In the genomic region with DNA sequence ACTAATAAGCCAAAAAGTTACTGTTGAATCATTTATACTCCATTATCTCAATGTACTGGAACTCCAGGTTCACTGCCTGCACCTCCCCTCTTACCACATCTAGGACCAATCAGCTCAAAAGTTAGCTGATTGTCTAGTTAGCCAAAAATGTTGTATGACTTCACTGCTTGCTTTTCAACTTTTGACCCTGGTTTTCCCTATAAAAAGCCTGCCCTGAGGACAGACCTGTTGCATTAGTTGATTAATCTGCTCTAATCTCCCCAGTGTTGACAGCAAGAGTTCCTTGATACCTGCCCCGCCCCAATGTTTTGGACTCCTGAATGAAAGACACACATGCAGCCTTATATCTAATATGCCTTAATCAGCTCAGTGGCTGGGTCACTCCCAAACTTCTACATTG, we compare ENCODE assay signal across 31 mouse cellular contexts. TPM values are rescaled to one million over a fixed set of nuclear protein-coding genes. Genes with fewer than 3 reads are reported as not detected.
A peak's percentile ranks its signal among the peaks of the same experiment; 100 is the strongest.
DNase-seq lines count a peak whose midpoint lies in the region; ATAC-seq and TF ChIP-seq lines count a peak whose summit lies in the region.
"Had no signal": no experiment of that assay in that cellular context is flagged by ENCODE, and none has a peak within 500 bp of the region (broad histone marks: within the 10 kb centered on the region; RNA-seq: fewer than 3 reads in every experiment).

No protein-coding gene starts in this region.

- TF ChIP-seq POLR2A in liver, adult 2 months (IDR thresholded peaks at IDR 0.05; ENCODE audit: extremely low read depth, insufficient read depth, low read length): no peak

- H3K9ac ChIP-seq in embryonic facial prominence, embryonic 14.5 days (ENCODE audit: low read depth, low read length): no peak overlapping the region
- no peak overlapping the region for H3K9ac ChIP-seq in liver, adult 2 months (ENCODE audit: low read depth, low read length)
- H3K9ac ChIP-seq: embryonic facial prominence, embryonic 13.5 days; forebrain, embryonic 13.5 days; hindbrain, embryonic 12.5 days; hindbrain, embryonic 15.5 days; intestine, embryonic 15.5 days had no signal

- ATAC-seq in embryonic facial prominence, embryonic 14.5 days (ENCODE audit: low read depth): no peak
- ATAC-seq: forebrain, embryonic 13.5 days; forebrain, embryonic 16.5 days; intestine, embryonic 15.5 days had no signal

- H3K27me3 ChIP-seq in embryonic facial prominence, embryonic 14.5 days (replicated peaks; ENCODE audit: control insufficient read depth, insufficient read depth, low read length): no peaks in the 10 kb centered on the region
- H3K27me3 ChIP-seq in embryonic facial prominence, embryonic 10.5 days (replicated peaks; ENCODE audit: low read depth, poor library complexity, severe bottlenecking): no peaks in the 10 kb centered on the region
- H3K27me3 ChIP-seq in liver, adult 2 months (ENCODE audit: control insufficient read depth, insufficient read depth, low read length): no peaks in the 10 kb centered on the region
- H3K27me3 ChIP-seq: CH12.LX; embryonic facial prominence, embryonic 13.5 days; forebrain, embryonic 13.5 days; hindbrain, embryonic 12.5 days; hindbrain, embryonic 15.5 days; intestine, embryonic 15.5 days had no signal

- no peaks in the 10 kb centered on the region for H3K36me3 ChIP-seq in embryonic facial prominence, embryonic 14.5 days (ENCODE audit: control insufficient read depth, insufficient read depth, low read length)
- no peaks in the 10 kb centered on the region for H3K36me3 ChIP-seq in embryonic facial prominence, embryonic 10.5 days (replicated peaks)
- H3K36me3 ChIP-seq in liver, adult 2 months (ENCODE audit: control insufficient read depth, insufficient read depth, low read length): no peaks in the 10 kb centered on the region
- H3K36me3 ChIP-seq: embryonic facial prominence, embryonic 13.5 days; forebrain, embryonic 10.5 days; G1E; hindbrain, embryonic 12.5 days; hindbrain, embryonic 15.5 days; intestine, embryonic 15.5 days had no signal

- 78% methylated on average over 1 of the region's 1 CpGs for WGBS in embryonic facial prominence, embryonic 14.5 days
- WGBS in embryonic facial prominence, embryonic 10.5 days: 90% methylated on average over 1 of the region's 1 CpGs
- WGBS in liver, adult 2 months: 86% methylated on average over 1 of the region's 1 CpGs

- H3K4me1 ChIP-seq in embryonic facial prominence, embryonic 14.5 days (ENCODE audit: control insufficient read depth, insufficient read depth, low read length): no peaks in the 10 kb centered on the region
- H3K4me1 ChIP-seq in embryonic facial prominence, embryonic 10.5 days: no peaks in the 10 kb centered on the region
- H3K4me1 ChIP-seq in liver, adult 2 months (ENCODE audit: control insufficient read depth, insufficient read depth, low read length): no peaks in the 10 kb centered on the region
- H3K4me1 ChIP-seq: embryonic facial prominence, embryonic 13.5 days; forebrain, embryonic 13.5 days; hindbrain, embryonic 12.5 days; hindbrain, embryonic 15.5 days; intestine, embryonic 15.5 days had no signal

- no peak overlapping the region for H3K4me3 ChIP-seq in embryonic facial prominence, embryonic 14.5 days (ENCODE audit: low read depth, low read length)
- no peak overlapping the region for H3K4me3 ChIP-seq in embryonic facial prominence, embryonic 10.5 days
- H3K4me3 ChIP-seq in liver, adult 2 months (ENCODE audit: insufficient read depth, low read depth, low read length): no peak overlapping the region
- H3K4me3 ChIP-seq: embryonic facial prominence, embryonic 13.5 days; forebrain, embryonic 10.5 days; forebrain, embryonic 13.5 days; hindbrain, embryonic 12.5 days; hindbrain, embryonic 15.5 days; intestine, embryonic 15.5 days had no signal

- H3K27ac ChIP-seq in embryonic facial prominence, embryonic 14.5 days (replicated peaks; ENCODE audit: low read depth, low read length): no peak overlapping the region
- H3K27ac ChIP-seq in embryonic facial prominence, embryonic 10.5 days (replicated peaks): no peak overlapping the region
- no peak overlapping the region for H3K27ac ChIP-seq in liver, adult 2 months (replicated peaks; ENCODE audit: insufficient read depth, low read depth, low read length)
- H3K27ac ChIP-seq: embryonic facial prominence, embryonic 13.5 days; forebrain, embryonic 10.5 days; forebrain, embryonic 13.5 days; hindbrain, embryonic 12.5 days; hindbrain, embryonic 15.5 days; intestine, embryonic 15.5 days had no signal

- 0 out of 2 replicates have a peak, but pooled peaks cover 3% of the 10 kb centered on the region for H3K9me3 ChIP-seq in embryonic facial prominence, embryonic 14.5 days (ENCODE audit: control insufficient read depth, low read length)
- no peaks in the 10 kb centered on the region for H3K9me3 ChIP-seq in embryonic facial prominence, embryonic 10.5 days
- H3K9me3 ChIP-seq: forebrain, embryonic 10.5 days; G1E; hindbrain, embryonic 15.5 days; intestine, embryonic 15.5 days had no signal

- no peak for TF ChIP-seq CTCF in liver, adult 2 months (IDR thresholded peaks at IDR 0.05; ENCODE audit: low read depth, low read length)

- no peak overlapping the region for H3K4me2 ChIP-seq in embryonic facial prominence, embryonic 14.5 days (ENCODE audit: low read depth, low read length)
- H3K4me2 ChIP-seq: embryonic facial prominence, embryonic 13.5 days; forebrain, embryonic 13.5 days; hindbrain, embryonic 12.5 days; hindbrain, embryonic 15.5 days; intestine, embryonic 15.5 days had no signal

- no peaks in the 10 kb centered on the region for H3K79me2 ChIP-seq in liver, adult 2 months (ENCODE audit: control insufficient read depth, insufficient read depth, low read length)

- DNase-seq in embryonic facial prominence, embryonic 14.5 days (ENCODE audit: low spot score): peak; percentile 16
- DNase-seq in embryonic facial prominence, embryonic 10.5 days (ENCODE audit: low spot score): no peak
- peak; percentile 75 for DNase-seq in liver, adult 2 months (ENCODE audit: extremely low read depth, low read depth, low spot score)
- no peak for DNase-seq in liver
- DNase-seq in testis, postnatal 10 days (ENCODE audit: low spot score): peak; percentile 29
- no peak for DNase-seq in kidney, adult 18-20 months
- DNase-seq: adrenal gland, adult 2 months; adrenal gland, postnatal 14 days; B cell, adult 2 months; cerebellum, adult 11 months; cerebellum, adult 2 months; cerebellum, adult 9-11 months; cerebellum, postnatal 25 days; gastrocnemius, postnatal 10 days; gastrocnemius, postnatal 36 days had no signal

RNA-seq across cellular contexts. Expression of gene Wfdc21, which starts 15.6 kb away (rescaled TPM):
- 1.1 and 1.4 TPM in 2 replicates for polyA plus RNA-seq in embryonic facial prominence, embryonic 14.5 days (2014; fragmentation: Nextera tagmentation; extraction: Ambion mirVana)
- polyA plus RNA-seq in embryonic facial prominence, embryonic 10.5 days (2016; fragmentation: Nextera tagmentation; extraction: Ambion mirVana): not detected in 2 replicates
- total RNA-seq in liver, adult 2 months (2014; rRNA removed): 1,058 and 3,004 TPM in 2 replicates
- polyA plus RNA-seq in liver, adult 2 months (2012; rRNA removed): 2,463 and 2,494 TPM in 2 replicates
- total RNA-seq: G1E; gastrocnemius, postnatal 10 days; gastrocnemius, postnatal 36 days; heart, postnatal 25 days had no signal
- polyA plus RNA-seq: embryonic facial prominence, embryonic 13.5 days; forebrain, embryonic 10.5 days; forebrain, embryonic 13.5 days; forebrain, embryonic 16.5 days; G1E; heart, embryonic 14.5 days; hindbrain, embryonic 12.5 days; hindbrain, embryonic 15.5 days; intestine, embryonic 15.5 days had no signal

RNA-seq across cellular contexts. Expression of gene Wfdc18, which starts 22.3 kb away (rescaled TPM):
- polyA plus RNA-seq in embryonic facial prominence, embryonic 14.5 days (2014; fragmentation: Nextera tagmentation; extraction: Ambion mirVana): 9.5 and 19.0 TPM in 2 replicates
- polyA plus RNA-seq in embryonic facial prominence, embryonic 10.5 days (2016; fragmentation: Nextera tagmentation; extraction: Ambion mirVana): not detected in 2 replicates
- total RNA-seq in liver, adult 2 months (2014; rRNA removed): not detected in 2 replicates
- polyA plus RNA-seq in liver, adult 2 months (2012; rRNA removed): not detected in 2 replicates
- total RNA-seq: adrenal gland, adult 2 months; adrenal gland, postnatal 14 days; adrenal gland, postnatal 4 days; CH12.LX; common myeloid progenitor, adult 5-6 weeks; G1E; gastrocnemius, adult 18-20 months; gastrocnemius, postnatal 10 days; gastrocnemius, postnatal 36 days; granulocyte monocyte progenitor cell, adult 5-6 weeks; heart, adult 8-10 months; heart, postnatal 25 days had no signal
- polyA plus RNA-seq: adrenal gland, adult 2 months; embryonic facial prominence, embryonic 13.5 days; forebrain, embryonic 10.5 days; forebrain, embryonic 13.5 days; forebrain, embryonic 16.5 days; G1E; hindbrain, embryonic 12.5 days; hindbrain, embryonic 15.5 days had no signal

RNA-seq across cellular contexts. Expression of gene Heatr6, which starts 22.4 kb away (rescaled TPM):
- polyA plus RNA-seq in embryonic facial prominence, embryonic 14.5 days (2014; fragmentation: Nextera tagmentation; extraction: Ambion mirVana): 19.2 and 26.1 TPM in 2 replicates
- 26.2 and 27.0 TPM in 2 replicates for polyA plus RNA-seq in embryonic facial prominence, embryonic 10.5 days (2016; fragmentation: Nextera tagmentation; extraction: Ambion mirVana)
- 6.5 and 8.9 TPM in 2 replicates for total RNA-seq in liver, adult 2 months (2014; rRNA removed)
- 9.7 and 9.8 TPM in 2 replicates for polyA plus RNA-seq in liver, adult 2 months (2012; rRNA removed)

RNA-seq across cellular contexts. Expression of gene Wfdc17, which starts 27.3 kb away (rescaled TPM):
- polyA plus RNA-seq in embryonic facial prominence, embryonic 14.5 days (2014; fragmentation: Nextera tagmentation; extraction: Ambion mirVana): 1.3 and 4.9 TPM in 2 replicates
- polyA plus RNA-seq in embryonic facial prominence, embryonic 10.5 days (2016; fragmentation: Nextera tagmentation; extraction: Ambion mirVana): 0.41 and 0.51 TPM in 2 replicates
- 40.9 and 46.0 TPM in 2 replicates for total RNA-seq in liver, adult 2 months (2014; rRNA removed)
- polyA plus RNA-seq in liver, adult 2 months (2012; rRNA removed): 8.0 and 19.9 TPM in 2 replicates
- total RNA-seq: CH12.LX; G1E; granulocyte monocyte progenitor cell, adult 5-6 weeks had no signal
- polyA plus RNA-seq: forebrain, embryonic 10.5 days; forebrain, embryonic 13.5 days; forebrain, embryonic 16.5 days; G1E had no signal

Comparison
In these comparisons a context has a peak if more than half of its experiments do, and no peak if none do; other contexts are left out.
1. DNase-seq: peak in embryonic facial prominence, embryonic 14.5 days (single experiment), liver, adult 2 months (single experiment) and testis, postnatal 10 days (single experiment); none in embryonic facial prominence, embryonic 10.5 days (single experiment), liver (single experiment) and kidney, adult 18-20 months (single experiment).
2. RNA of gene Wfdc21, which starts 15.6 kb away (polyA plus RNA-seq): 2,463 to 2,494 TPM in liver, adult 2 months; 1.1 to 1.4 TPM in embryonic facial prominence, embryonic 14.5 days and not detected in embryonic facial prominence, embryonic 10.5 days; every median in the first group is over 1,000 times any median in the second.